Mouse (Mus musculus) bone marrow macrophage, adult 2 months (primary cell): ENCODE data around the gene Cd96.

Source experiments
- CTCF ChIP-seq: IDR thresholded peaks from 2 replicates; pipeline ENCODE4 v1.5.1; 2012; ENCODE audit warnings: low read depth, mild to moderate bottlenecking, low read length, moderate library complexity
- POLR2A ChIP-seq: IDR thresholded peaks from 2 replicates; pipeline ENCODE4 v1.6.1; 2012; ENCODE audit warnings: mild to moderate bottlenecking, low read depth, low read length, borderline replicate concordance

DNA sequence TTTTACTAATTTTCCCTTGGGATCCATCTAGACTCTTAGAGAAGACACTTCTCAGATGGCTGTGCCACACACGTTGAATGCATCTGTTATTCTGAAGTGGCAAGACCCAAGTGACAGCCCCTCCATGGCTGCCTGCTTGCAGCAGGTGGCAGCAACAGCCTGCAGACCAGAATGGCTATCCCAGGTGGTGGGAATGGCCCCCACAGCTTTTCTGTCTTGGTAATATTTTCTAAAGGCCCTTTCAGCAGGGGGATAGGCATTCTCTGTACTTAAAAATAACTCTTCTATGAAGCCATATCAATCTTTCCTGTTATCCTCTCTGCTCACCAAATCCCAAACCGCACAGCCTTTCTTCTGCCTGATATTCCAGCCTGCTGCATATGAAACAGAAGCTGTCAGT, 1.4 kb upstream of the Cd96 start:
- no peak for TF ChIP-seq CTCF
- no peak for TF ChIP-seq POLR2A
